Mouse (Mus musculus) layer of hippocampus, adult 2 months (tissue): ENCODE results near the gene Prpf3. TPM values are rescaled to one million over a fixed set of nuclear protein-coding genes. Genes with fewer than 3 reads are reported as not detected.

Source experiments
- DNase-seq, 2 experiments: peaks; one replicate each; pipeline ENCODE4 v3.0.0; 2022; ENCODE audit warnings: low spot score in 2 of 2
- H3K27ac ChIP-seq: fragments of 200-600 bp; 2 replicates; pipeline ENCODE4 v1.8.1; 2022
- H3K4me3 ChIP-seq: fragments of 200-600 bp; 2 replicates; pipeline ENCODE4 v1.8.1; 2022; ENCODE audit warnings: mild to moderate bottlenecking
- CTCF ChIP-seq: fragments of 200-600 bp; conservative IDR thresholded peaks from 2 replicates; pipeline ENCODE4 v1.8.1; 2022; ENCODE audit warnings: antibody characterized with exemption, mild to moderate bottlenecking, moderate library complexity
- total RNA-seq, 2 experiments: library from RNA; stranded (reverse); gene quantifications; 2 replicates each; pipeline ENCODE4 v1.2.3; 2021

Prpf3 gene
- total RNA-seq, 2 experiments from 2014 or later, result 33.0 to 38.1 TPM

DNA sequence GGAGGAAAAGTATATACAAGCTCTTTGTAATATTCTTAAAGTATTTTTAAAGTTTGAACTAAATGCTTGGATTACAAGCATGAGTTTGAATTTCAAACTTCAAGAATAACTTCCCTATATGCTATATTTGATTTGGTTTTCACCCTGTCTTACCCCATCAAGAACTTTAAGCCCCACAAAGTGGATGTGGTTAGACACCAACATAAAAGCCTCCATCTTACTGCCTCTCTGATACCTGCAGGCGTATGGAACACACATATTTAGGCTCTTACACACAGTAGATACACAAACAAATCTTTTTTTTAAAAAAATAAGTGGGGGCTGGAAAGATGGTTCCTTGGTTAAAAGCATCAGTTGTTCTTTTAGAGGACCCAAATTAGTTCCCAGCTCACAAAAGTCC is 61.4 kb downstream of the Prpf3 start:
- Histone ChIP-seq H3K4me3 (no peak overlapping the region), H3K27ac (no peak overlapping the region)
- no peak for TF ChIP-seq CTCF
- no peak for DNase-seq

GRCm38 (mm10) chr3:95793662-95794061 is 62.0 kb downstream of the Prpf3 start:
- Histone ChIP-seq H3K27ac (no peak overlapping the region), H3K4me3 (no peak overlapping the region)
- no peak for TF ChIP-seq CTCF
- no peak for DNase-seq

- DNase-seq, result no peak
- no peak overlapping the region for H3K4me3 ChIP-seq
- no peak for TF ChIP-seq CTCF
- H3K27ac ChIP-seq, result no peak overlapping the region
Observed at GRCm38 (mm10) chr3:95785501-95785900, 70.2 kb downstream of the Prpf3 start.

Other genes starting within 250 kb of the Prpf3 start
- gene Ensa, start 230.9 kb downstream of the Prpf3 start, total RNA-seq, result 100 to 1,000 TPM; 302 to 322 TPM
- 10 to 100 TPM; 49.6 to 55.2 TPM for gene Mcl1, start 197.1 kb downstream of the Prpf3 start, total RNA-seq
- 1 to 10 TPM; 7.0 to 7.9 TPM for gene Adamtsl4, start 168.0 kb downstream of the Prpf3 start, total RNA-seq
- gene Ecm1, start 116.3 kb downstream of the Prpf3 start, total RNA-seq, result 10 to 100 TPM in 1 of 2 experiments, 1 to 10 TPM in 1; 9.3 to 10.5 TPM
- 10 to 100 TPM; 43.1 to 44.0 TPM for gene Tars2, start 95.7 kb downstream of the Prpf3 start, total RNA-seq
- 10 to 100 TPM; 60.3 to 65.5 TPM for gene Rprd2, start 37.0 kb downstream of the Prpf3 start, total RNA-seq
- 100 to 1,000 TPM; 155 to 164 TPM for gene Mrps21, start 15.6 kb upstream of the Prpf3 start, total RNA-seq
- gene Ciart, start 26.4 kb upstream of the Prpf3 start, total RNA-seq, result 10 to 100 TPM; 10.3 to 11.7 TPM
- 1 to 10 TPM; 3.4 to 4.8 TPM for gene BC028528, start 36.1 kb upstream of the Prpf3 start, total RNA-seq
- gene Aph1a, start 38.1 kb upstream of the Prpf3 start, total RNA-seq, result 10 to 100 TPM; 69.0 to 79.8 TPM
- 1 to 10 TPM; 6.9 to 9.9 TPM for gene Car14, start 48.8 kb upstream of the Prpf3 start, total RNA-seq
- 10 to 100 TPM; 78.9 to 80.6 TPM for gene Anp32e, start 73.4 kb upstream of the Prpf3 start, total RNA-seq
- 10 to 100 TPM; 39.3 to 44.1 TPM for gene Plekho1, start 140.1 kb upstream of the Prpf3 start, total RNA-seq
- 10 to 100 TPM; 45.5 to 48.3 TPM for gene Vps45, start 202.6 kb upstream of the Prpf3 start, total RNA-seq
- 10 to 100 TPM; 30.1 to 33.4 TPM for gene Otud7b, start 248.6 kb upstream of the Prpf3 start, total RNA-seq